In the genomic region with DNA sequence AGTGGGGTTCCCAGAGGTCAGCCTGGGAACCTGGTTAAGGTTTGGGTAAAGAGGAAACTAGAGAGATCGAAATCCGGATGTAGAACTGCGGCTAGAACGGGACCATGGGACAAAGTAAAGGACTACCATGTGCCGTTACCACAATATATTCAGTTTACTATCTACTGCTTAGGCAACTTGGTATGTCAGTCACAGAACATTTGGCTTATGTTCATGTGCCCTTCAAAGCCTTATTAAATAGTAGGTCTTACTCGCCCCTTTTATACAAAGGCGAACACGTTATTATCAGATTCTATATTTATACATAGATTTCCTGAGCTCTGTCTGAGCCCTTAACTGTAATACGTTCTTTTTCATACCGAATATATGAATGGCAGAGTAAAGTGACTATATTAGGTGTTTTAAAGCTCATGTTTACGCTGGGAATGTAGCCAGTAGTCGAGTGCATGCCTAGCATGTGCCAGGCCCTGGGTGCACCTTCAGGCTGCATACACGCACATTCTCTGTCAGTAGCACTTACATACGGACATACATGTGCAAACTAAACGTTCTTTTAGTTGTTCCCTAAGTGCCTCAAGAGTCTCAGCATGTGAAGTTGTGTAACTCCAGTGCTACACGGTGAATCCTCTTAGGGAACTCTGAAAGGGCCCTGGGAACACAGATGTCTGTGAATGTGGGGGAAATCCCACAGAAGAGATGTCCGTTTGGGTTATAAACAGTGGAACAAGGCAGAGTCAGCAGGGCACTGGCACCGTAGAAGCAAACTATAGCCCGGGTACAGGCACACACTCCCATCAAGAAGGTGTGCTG, we compare ENCODE assay signal across 8 mouse cellular contexts. TPM values are rescaled to one million over a fixed set of nuclear protein-coding genes. Genes with fewer than 3 reads are reported as not detected.
A peak's percentile ranks its signal among the peaks of the same experiment; 100 is the strongest.
DNase-seq lines count a peak whose midpoint lies in the region; ATAC-seq and TF ChIP-seq lines count a peak whose summit lies in the region.

No protein-coding gene starts in this region.

- H3K36me3 ChIP-seq in hindbrain, embryonic 14.5 days (replicated peaks; ENCODE audit: control insufficient read depth, insufficient read depth) = no peaks in the 10 kb centered on the region
- H3K36me3 ChIP-seq in hindbrain, embryonic 10.5 days = no peaks in the 10 kb centered on the region

- no peak for TF ChIP-seq POLR2A in bone marrow macrophage, adult 2 months (IDR thresholded peaks at IDR 0.05; ENCODE audit: borderline replicate concordance, low read depth, low read length)

- no peak for DNase-seq in hindbrain, embryonic 14.5 days (ENCODE audit: low spot score)
- DNase-seq in hindbrain, embryonic 10.5 days (ENCODE audit: low spot score) = no peak
- peak; percentile 36 for DNase-seq in heart, postnatal 4 days
- peak; percentile 27 for DNase-seq in lung, postnatal 14 days
- DNase-seq in left cerebral cortex, postnatal 10 days (ENCODE audit: extremely low spot score in 1 of 2, low spot score in 2 of 2) = no peak
- no peak for DNase-seq in layer of hippocampus, postnatal 10 days (ENCODE audit: low spot score in 2 of 2)
- DNase-seq in spleen, postnatal 10 days (ENCODE audit: low spot score in 2 of 2) = no peak

- peak overlapping the region; percentile 80 for H3K4me2 ChIP-seq in hindbrain, embryonic 14.5 days (replicated peaks)

- WGBS in hindbrain, embryonic 14.5 days = 87% methylated on average over 19 of the region's 19 CpGs
- WGBS in hindbrain, embryonic 10.5 days = 89% methylated on average over 19 of the region's 19 CpGs

- ATAC-seq in hindbrain, embryonic 14.5 days (ENCODE audit: low FRiP score) = no peak

- no peak overlapping the region for H3K4me3 ChIP-seq in hindbrain, embryonic 14.5 days (replicated peaks; ENCODE audit: low read length)
- no peak overlapping the region for H3K4me3 ChIP-seq in hindbrain, embryonic 10.5 days
- H3K4me3 ChIP-seq in bone marrow macrophage, adult 2 months (ENCODE audit: insufficient read depth, low read length) = peak overlapping the region; percentile 66

- H3K4me1 ChIP-seq in hindbrain, embryonic 14.5 days (replicated peaks; ENCODE audit: control insufficient read depth, insufficient read depth, low read length) = peaks cover 18% of the 10 kb centered on the region; the same call in 1 of the 2 replicates
- peaks cover 27% of the 10 kb centered on the region for H3K4me1 ChIP-seq in hindbrain, embryonic 10.5 days (replicated peaks)
- peaks cover 15% of the 10 kb centered on the region for H3K4me1 ChIP-seq in bone marrow macrophage, adult 2 months (ENCODE audit: control insufficient read depth, insufficient read depth, low read length)

- intact Hi-C loops in left cerebral cortex, postnatal 10 days (cut with DNase I) = no loop called here

- H3K9ac ChIP-seq in hindbrain, embryonic 14.5 days = no peak overlapping the region

- no peaks in the 10 kb centered on the region for H3K9me3 ChIP-seq in hindbrain, embryonic 14.5 days (ENCODE audit: control insufficient read depth, low read length)
- no peaks in the 10 kb centered on the region for H3K9me3 ChIP-seq in hindbrain, embryonic 10.5 days

- TF ChIP-seq CTCF in bone marrow macrophage, adult 2 months (IDR thresholded peaks at IDR 0.05; ENCODE audit: low read depth, low read length) = no peak

- no peaks in the 10 kb centered on the region for H3K27me3 ChIP-seq in hindbrain, embryonic 14.5 days (ENCODE audit: control insufficient read depth, insufficient read depth, low read length)
- H3K27me3 ChIP-seq in hindbrain, embryonic 10.5 days (ENCODE audit: insufficient read depth, poor library complexity, severe bottlenecking) = peaks cover 4% of the 10 kb centered on the region; the same call in 1 of the 2 replicates

- no peak overlapping the region for H3K27ac ChIP-seq in hindbrain, embryonic 14.5 days
- no peak overlapping the region for H3K27ac ChIP-seq in hindbrain, embryonic 10.5 days
- peak overlapping the region; percentile 37 for H3K27ac ChIP-seq in bone marrow macrophage, adult 2 months (ENCODE audit: insufficient read depth, low read depth, low read length)

RNA-seq across cellular contexts. Expression of gene Il6st, which starts 2.5 kb away (rescaled TPM):
- polyA plus RNA-seq in hindbrain, embryonic 14.5 days (2014; fragmentation: Nextera tagmentation; extraction: Ambion mirVana) = 32.0 and 34.4 TPM in 2 replicates
- 22.8 and 24.5 TPM in 2 replicates for polyA plus RNA-seq in hindbrain, embryonic 10.5 days (2016; fragmentation: Nextera tagmentation; extraction: Ambion mirVana)
- 65.3 and 67.2 TPM in 2 replicates for polyA plus RNA-seq in bone marrow macrophage, adult 2 months (2012; ENCODE audit: insufficient read depth, insufficient read length, missing spikeins)
- total RNA-seq in heart, postnatal 4 days (2021) = 100 to 1,000 TPM; 149 to 157 TPM
- total RNA-seq in left cerebral cortex, postnatal 10 days (2021) = 10 to 100 TPM; 76.1 to 84.1 TPM
- total RNA-seq in layer of hippocampus, postnatal 10 days (2021) = 10 to 100 TPM; 80.5 to 92.4 TPM

Comparison
In these comparisons a context has a peak if more than half of its experiments do, and no peak if none do; other contexts are left out.
1. DNase-seq: peak in heart, postnatal 4 days (single experiment) and lung, postnatal 14 days (single experiment); none in hindbrain, embryonic 14.5 days (single experiment), hindbrain, embryonic 10.5 days (single experiment), left cerebral cortex, postnatal 10 days (0 of 2), layer of hippocampus, postnatal 10 days (0 of 2) and spleen, postnatal 10 days (0 of 2).